Mouse (Mus musculus): ENCODE results near the gene Rhox3g.
"Not testable (repeated sequence)": the region's sequence is repeated elsewhere in the genome, so short reads cannot be mapped to it uniquely, and the experiment has no call there.

- not testable (repeated sequence) for TF ChIP-seq EP300 (IDR thresholded peaks at IDR 0.05; ENCODE audit: insufficient read depth, low read depth, low read length); CTCF (IDR thresholded peaks at IDR 0.05; ENCODE audit: low read depth, low read length)
Measured at GRCm38 (mm10) chrX:37580692-37581091, 47.7 kb downstream of the Rhox3g start, which contains the start of gene Rhox3f.

Data from ES-Bruce4 (cell line).